Mouse (Mus musculus) mature B cell (primary cell): ENCODE data around the gene Med8.

Experiments
- in situ Hi-C: fragments of 300-500 bp; cut with MboI; formaldehyde crosslinking; loops from 2 replicates; pipeline ENCODE4 v1.14.3; 2019

Med8 gene

GRCm38 (mm10) chr4:118416329-118416728 is 7.2 kb downstream of the Med8 start:
- in situ Hi-C loops: no loop called here

DNA sequence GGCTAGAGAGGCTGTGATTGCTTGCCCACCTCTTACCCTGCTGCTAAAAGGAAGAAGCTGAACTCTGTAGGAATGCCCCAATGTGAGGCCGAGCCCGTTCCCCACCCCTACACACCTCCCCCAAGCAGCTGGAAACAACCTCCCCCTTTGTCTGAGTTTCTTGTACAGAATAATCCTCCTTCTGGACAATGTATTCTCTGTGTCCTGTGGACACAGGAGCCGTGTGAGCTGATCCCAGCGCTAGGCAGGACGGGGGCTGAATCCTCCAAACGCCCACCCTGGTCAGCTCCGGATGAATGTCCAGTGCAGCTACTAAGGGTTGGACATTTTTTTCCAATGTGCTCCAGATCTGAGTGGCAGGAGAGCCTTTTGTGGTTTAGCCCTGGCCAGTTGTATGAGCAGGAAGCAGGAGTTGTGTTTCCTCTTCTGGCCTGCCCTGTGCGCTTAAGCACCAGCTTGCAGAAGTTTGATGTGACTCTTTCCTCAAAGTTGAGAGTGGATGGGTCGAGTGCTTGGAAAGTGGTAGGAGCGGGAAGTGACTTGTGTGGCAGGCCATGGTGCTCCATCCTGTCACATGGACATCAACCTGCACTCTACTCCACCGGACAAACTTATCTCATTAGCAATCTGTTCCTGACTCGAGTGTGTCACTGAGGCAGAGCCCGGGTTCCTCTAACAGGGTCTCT is 8.1 kb downstream of the Med8 start:
- in situ Hi-C loops: no loop called here

GRCm38 (mm10) chr4:118421384-118421783 is 12.2 kb downstream of the Med8 start:
- in situ Hi-C loops: no loop called here

DNA sequence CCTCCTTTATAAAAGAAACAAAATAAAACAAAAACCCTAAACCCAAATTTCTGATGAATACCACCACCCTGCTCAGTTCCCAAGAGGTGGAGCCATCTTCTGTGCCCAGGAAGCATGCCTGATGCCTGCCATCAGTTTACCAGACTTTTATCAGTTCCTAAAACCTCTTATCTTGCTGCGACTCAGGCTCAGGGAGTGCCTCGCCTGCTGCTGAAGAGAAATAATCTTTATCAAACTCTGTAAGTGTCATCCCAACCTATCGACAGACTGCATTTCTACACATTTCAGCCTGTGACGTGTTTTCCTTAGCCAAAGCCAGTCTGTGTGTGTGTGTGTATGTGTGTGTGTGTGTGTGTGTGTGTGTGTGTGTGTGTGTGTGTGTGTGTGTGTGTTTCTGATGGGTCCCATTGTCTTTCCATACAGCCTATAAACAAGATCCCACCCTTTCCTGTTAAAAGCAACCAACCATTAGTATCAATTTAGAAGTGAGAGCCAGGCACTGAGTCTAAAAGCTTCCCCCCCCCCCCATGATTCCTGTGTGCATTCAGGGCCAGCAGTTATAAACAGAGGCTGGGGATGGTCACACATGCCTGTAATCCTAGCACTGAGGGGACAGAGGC is 15.5 kb downstream of the Med8 start:
- in situ Hi-C loops: no loop called here

- in situ Hi-C loops: no loop called here
These were observed 16.2 kb downstream of the Med8 start for GRCm38 (mm10) chr4:118425374-118425773.

GRCm38 (mm10) chr4:118427415-118427767 is 18.3 kb downstream of the Med8 start:
- in situ Hi-C loops: no loop called here

- in situ Hi-C loops: no loop called here
These were observed 18.8 kb downstream of the Med8 start, which contains the start of gene Elovl1 for GRCm38 (mm10) chr4:118427768-118428451. TSS of gene Elovl1 (plus strand) at chr4:118428093.

- in situ Hi-C loops: no loop called here
These were observed 19.5 kb downstream of the Med8 start for GRCm38 (mm10) chr4:118428531-118429214.

- in situ Hi-C loops: no loop called here
These were observed 20.2 kb downstream of the Med8 start for GRCm38 (mm10) chr4:118429215-118429895.

DNA sequence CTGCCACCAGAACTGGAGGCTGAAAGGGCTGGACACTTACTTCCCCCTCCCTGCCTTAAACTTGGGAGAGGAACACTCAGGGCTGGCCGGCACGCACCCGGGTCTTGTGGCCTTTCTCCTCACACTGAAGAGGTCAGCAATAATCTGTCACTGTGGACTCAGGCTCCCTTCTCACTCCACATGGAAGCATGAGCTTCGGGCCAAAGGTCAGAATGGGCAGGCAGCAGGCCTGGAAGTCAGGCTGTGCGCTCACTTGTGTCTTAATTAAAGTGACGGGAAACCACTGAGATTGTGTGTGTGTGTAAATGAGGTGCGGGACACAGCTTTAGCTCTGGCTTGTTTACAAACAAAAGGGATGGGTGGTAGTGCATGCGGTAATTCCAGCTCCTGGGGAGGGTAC is 23.2 kb downstream of the Med8 start:
- in situ Hi-C loops: no loop called here

DNA sequence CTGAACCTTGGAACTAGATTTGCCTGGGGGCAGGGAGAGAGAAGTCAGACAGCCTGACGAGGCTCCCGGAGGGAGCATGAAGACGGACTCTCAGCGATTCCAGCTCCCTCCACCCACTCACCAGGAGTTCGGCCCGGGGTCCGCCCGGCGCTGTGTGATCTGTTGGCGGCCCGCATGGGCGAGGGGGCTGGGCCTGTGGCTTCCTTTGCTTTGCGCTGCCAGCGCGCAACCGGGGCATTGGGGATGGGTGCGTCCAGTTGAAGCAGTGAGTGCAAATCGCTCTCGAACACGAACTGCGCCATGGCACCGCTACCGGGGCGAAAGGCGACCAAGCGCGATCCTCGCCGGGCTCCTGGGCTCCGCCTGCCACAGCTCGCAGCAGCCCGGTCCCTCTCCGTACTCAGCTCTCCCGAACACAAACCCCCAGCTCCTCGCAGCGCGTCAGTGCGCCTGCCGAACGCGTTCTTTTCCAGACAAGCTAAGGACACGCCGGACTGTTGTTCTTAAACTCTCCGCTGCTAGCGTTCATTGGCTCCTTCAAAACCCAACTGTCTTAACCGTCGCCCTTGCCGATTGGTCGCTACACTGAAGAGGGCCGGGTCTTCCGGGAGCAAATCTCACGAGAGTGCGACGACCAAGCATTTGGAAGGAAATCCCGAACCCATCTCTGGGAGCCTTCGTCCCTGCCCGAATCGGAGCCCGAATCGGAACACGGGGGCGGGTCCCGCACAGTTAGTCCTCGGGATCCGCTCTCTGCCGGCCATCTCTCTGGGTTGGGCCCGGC is 27.9 kb downstream of the Med8 start, which contains the start of gene Cdc20:
Cdc20 (minus strand) TSS at position 533 of the 784 bp plus-strand sequence.
- in situ Hi-C loops: no loop called here

- in situ Hi-C loops: no loop called here
These were observed 28.7 kb downstream of the Med8 start for GRCm38 (mm10) chr4:118437829-118438253.

- in situ Hi-C loops: no loop called here
These were observed 36.0 kb downstream of the Med8 start for GRCm38 (mm10) chr4:118445088-118445487.

- in situ Hi-C loops: no loop called here
These were observed 36.8 kb downstream of the Med8 start for GRCm38 (mm10) chr4:118445781-118446414.

DNA sequence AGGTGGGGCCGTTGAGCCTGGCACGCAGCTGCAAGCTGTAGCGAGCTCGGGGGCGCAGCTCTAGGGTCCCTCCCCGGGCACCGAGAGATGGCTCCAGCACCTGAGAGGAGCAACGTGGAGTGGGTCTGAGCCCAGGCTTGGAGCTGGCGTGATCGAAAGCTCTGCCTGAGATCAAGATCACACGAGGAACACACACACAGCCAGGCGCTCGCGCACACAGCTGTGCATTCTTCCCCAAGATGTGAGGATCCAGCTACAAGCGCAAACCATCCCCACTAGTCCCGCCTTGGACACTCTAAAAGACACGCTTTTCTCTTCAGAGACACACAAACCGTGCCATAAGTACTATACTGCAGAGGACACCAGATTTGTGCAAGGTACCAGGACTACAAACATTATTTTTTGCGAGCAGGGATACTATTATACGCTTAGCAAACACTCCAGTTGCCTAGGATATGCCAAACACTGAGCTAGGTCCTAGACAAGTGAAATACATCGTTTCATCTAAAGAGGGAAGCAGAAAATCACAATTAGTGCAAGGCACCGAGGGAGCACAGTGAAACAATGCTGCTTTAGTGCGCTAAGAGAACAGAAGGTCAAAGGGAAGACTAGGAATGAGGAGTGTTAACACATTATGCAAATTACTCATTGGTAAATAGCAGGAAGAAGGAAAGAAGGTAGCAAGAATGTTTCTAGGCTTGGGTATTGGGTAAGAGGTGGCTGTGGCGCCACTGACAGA is 37.4 kb downstream of the Med8 start:
- in situ Hi-C loops: no loop called here

DNA sequence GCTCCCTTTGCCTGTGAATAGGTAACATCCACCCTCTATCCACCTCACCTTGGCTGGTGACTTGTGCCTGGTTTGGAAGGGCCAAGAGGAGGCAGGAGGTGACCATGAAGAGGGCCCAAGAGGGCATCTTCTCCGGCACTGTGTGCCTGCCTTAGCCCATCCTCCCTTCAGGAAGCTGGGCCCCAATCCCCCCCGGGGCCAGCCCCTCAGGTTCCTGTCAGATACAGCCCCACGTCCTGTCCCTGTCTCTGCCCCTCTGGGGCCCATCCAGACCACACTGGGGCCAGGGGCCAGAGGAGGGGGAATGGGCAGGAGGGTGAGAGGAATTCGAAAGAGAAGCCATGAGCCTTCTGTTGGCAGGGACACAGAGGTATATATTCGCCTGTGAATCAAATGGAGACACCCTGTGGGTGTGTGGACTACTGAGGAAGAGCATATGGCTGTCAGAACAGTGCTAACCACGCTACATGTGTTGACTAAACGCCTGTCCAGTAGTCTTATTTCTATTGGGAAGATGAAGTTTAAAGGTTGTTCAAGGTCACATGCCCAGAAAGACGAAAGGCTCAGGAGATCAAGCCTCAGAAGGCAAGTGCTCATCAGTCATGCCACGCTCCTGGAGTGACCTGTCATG is 48.3 kb downstream of the Med8 start, which contains the start of gene Mpl:
Mpl (minus strand) TSS at position 169 of the 631 bp plus-strand sequence.
- in situ Hi-C loops: no loop called here

DNA sequence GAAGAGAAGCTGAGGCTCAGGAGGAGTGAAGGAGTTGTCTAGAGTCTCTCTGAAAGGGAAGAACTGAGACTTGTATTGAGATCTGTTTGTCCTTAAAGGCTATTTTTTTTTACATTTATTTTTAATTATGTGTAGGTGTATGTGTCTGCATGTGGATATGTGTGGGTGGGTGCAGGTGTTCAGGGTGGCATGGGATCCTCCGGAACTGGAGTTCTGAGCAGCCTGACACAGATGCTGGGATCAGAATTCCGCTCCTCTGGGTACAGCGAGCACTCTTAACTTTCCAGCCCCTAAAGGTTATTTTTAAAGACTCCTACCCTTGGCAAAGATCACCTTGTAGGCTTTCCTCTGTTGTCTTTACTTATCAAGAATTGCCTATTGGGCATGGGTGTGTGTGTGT is 55.8 kb downstream of the Med8 start:
- in situ Hi-C loops: no loop called here
